In the genomic region with DNA sequence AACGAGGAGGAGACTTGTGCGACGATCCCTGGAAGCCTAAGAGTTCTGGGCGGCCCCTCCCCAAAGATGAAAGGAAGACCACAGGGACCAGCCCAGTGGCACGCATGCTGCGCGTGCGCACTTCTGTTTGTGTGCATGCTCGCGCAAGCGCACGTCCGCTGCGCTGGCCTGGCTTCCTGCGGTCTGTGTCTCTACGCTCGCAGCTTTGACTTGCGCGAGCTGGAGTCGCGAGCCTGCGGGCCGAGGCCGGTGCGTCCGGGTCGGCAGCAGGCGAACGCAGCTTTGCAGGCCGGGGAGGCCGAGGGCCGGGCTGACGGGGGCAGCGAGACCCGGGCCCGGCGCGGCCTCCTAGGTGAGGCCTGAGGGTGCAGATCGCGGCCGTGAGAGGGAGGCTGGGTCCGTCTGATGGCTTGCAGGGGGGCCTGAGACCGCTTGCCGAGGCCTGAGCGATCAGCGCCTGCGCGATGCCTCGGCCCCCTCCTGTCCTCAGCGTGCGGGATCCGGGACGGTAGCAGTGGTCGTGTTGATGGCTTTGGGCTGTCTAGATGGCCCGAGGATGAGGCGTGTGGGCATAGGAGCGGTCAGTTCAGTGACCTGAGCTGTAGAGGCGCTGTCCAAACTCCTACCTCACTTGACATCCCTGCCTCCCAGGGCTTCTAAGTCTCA, we compare ENCODE assay signal across 8 mouse cellular contexts. TPM values are rescaled to one million over a fixed set of nuclear protein-coding genes. Genes with fewer than 3 reads are reported as not detected.
DNase-seq lines count a peak whose midpoint lies in the region; ATAC-seq and TF ChIP-seq lines count a peak whose summit lies in the region.

A gene (plus strand): TSS at position 136 of the 666 bp plus-strand sequence.

- H3K9me3 ChIP-seq in E14TG2a.4 (ENCODE audit: low read length): no peaks in the 10 kb centered on the region
- H3K9me3 ChIP-seq in forebrain, embryonic 12.5 days: no peaks in the 10 kb centered on the region
- no peaks in the 10 kb centered on the region for H3K9me3 ChIP-seq in heart, postnatal 0 days (replicated peaks; ENCODE audit: control insufficient read depth, low read length)
- H3K9me3 ChIP-seq in liver, embryonic 16.5 days (replicated peaks; ENCODE audit: control insufficient read depth, low read length): no peaks in the 10 kb centered on the region
- H3K9me3 ChIP-seq in neural tube, embryonic 13.5 days: no peaks in the 10 kb centered on the region

- peaks cover 26% of the 10 kb centered on the region for H3K36me3 ChIP-seq in E14TG2a.4 (ENCODE audit: insufficient read depth, low read length)
- peaks cover 24% of the 10 kb centered on the region for H3K36me3 ChIP-seq in forebrain, embryonic 12.5 days (replicated peaks)
- peaks cover 31% of the 10 kb centered on the region for H3K36me3 ChIP-seq in heart, postnatal 0 days (replicated peaks; ENCODE audit: control insufficient read depth, insufficient read depth, low read length)
- no peaks in the 10 kb centered on the region for H3K36me3 ChIP-seq in liver, embryonic 16.5 days (ENCODE audit: control insufficient read depth, insufficient read depth)
- peaks cover 31% of the 10 kb centered on the region for H3K36me3 ChIP-seq in neural tube, embryonic 13.5 days
- no peaks in the 10 kb centered on the region for H3K36me3 ChIP-seq in testis, adult 2 months (ENCODE audit: control insufficient read depth, insufficient read depth, low read length)

- H3K9ac ChIP-seq in forebrain, embryonic 12.5 days: peak within 1 kb of the TSS; percentile 91
- peak within 1 kb of the TSS; percentile 86 for H3K9ac ChIP-seq in heart, postnatal 0 days (replicated peaks; ENCODE audit: low read depth, low read length)
- H3K9ac ChIP-seq in liver, embryonic 16.5 days (ENCODE audit: low read depth, low read length): peak within 1 kb of the TSS; percentile 76
- peak within 1 kb of the TSS; percentile 98 for H3K9ac ChIP-seq in neural tube, embryonic 13.5 days

- peak; percentile 72 for TF ChIP-seq POLR2A in testis, adult 2 months (IDR thresholded peaks at IDR 0.05; ENCODE audit: control insufficient read depth, low read depth, low read length)

- ATAC-seq in forebrain, embryonic 12.5 days (ENCODE audit: low FRiP score): peak; percentile 97
- ATAC-seq in heart, postnatal 0 days (ENCODE audit: insufficient read depth, low read depth): peak; percentile 99
- peak; percentile 93 for ATAC-seq in liver, embryonic 16.5 days (ENCODE audit: low read depth)
- ATAC-seq in neural tube, embryonic 13.5 days (ENCODE audit: low read depth): peak; percentile 97

- H3K27ac ChIP-seq in forebrain, embryonic 12.5 days: peak within 1 kb of the TSS; percentile 98
- peak within 1 kb of the TSS; percentile 92 for H3K27ac ChIP-seq in heart, postnatal 0 days (ENCODE audit: low read depth)
- peak within 1 kb of the TSS; percentile 82 for H3K27ac ChIP-seq in liver, embryonic 16.5 days (ENCODE audit: low read length)
- H3K27ac ChIP-seq in neural tube, embryonic 13.5 days (replicated peaks): peak within 1 kb of the TSS; percentile 99
- peak within 1 kb of the TSS; percentile 33 for H3K27ac ChIP-seq in testis, adult 2 months (ENCODE audit: control insufficient read depth, insufficient read depth, low read depth, low read length)

- peaks cover 12% of the 10 kb centered on the region; the same call in 1 of the 2 replicates for H3K27me3 ChIP-seq in E14TG2a.4 (ENCODE audit: insufficient read depth, low read length)
- H3K27me3 ChIP-seq in forebrain, embryonic 12.5 days: no peaks in the 10 kb centered on the region
- H3K27me3 ChIP-seq in heart, postnatal 0 days (ENCODE audit: control insufficient read depth, insufficient read depth, low read length): no peaks in the 10 kb centered on the region
- H3K27me3 ChIP-seq in liver, embryonic 16.5 days (ENCODE audit: control insufficient read depth, insufficient read depth, low read depth, low read length): no peaks in the 10 kb centered on the region
- no peaks in the 10 kb centered on the region for H3K27me3 ChIP-seq in neural tube, embryonic 13.5 days
- H3K27me3 ChIP-seq in testis, adult 2 months (ENCODE audit: control insufficient read depth, insufficient read depth, low read length): no peaks in the 10 kb centered on the region

- peak; percentile 71 for DNase-seq in c-Kit-positive CD71-positive TER-119-positive erythroid progenitor cells, embryonic 14.5 days (ENCODE audit: low spot score)
- DNase-seq in heart, postnatal 0 days (ENCODE audit: low spot score): peak; percentile 95
- DNase-seq in kidney, postnatal 4 days: peak; percentile 94 to 97

- peak within 1 kb of the TSS; percentile 79 for H3K4me2 ChIP-seq in forebrain, embryonic 12.5 days
- peak within 1 kb of the TSS; percentile 91 for H3K4me2 ChIP-seq in heart, postnatal 0 days (ENCODE audit: low read depth, low read length)
- peak within 1 kb of the TSS; percentile 69 for H3K4me2 ChIP-seq in liver, embryonic 16.5 days (ENCODE audit: low read depth, low read length)
- peak within 1 kb of the TSS; percentile 89 for H3K4me2 ChIP-seq in neural tube, embryonic 13.5 days

- peaks cover 14% of the 10 kb centered on the region for H3K4me1 ChIP-seq in E14TG2a.4 (replicated peaks; ENCODE audit: low read depth, low read length)
- H3K4me1 ChIP-seq in forebrain, embryonic 12.5 days: peaks cover 24% of the 10 kb centered on the region
- H3K4me1 ChIP-seq in heart, postnatal 0 days (ENCODE audit: control insufficient read depth, insufficient read depth): peaks cover 8% of the 10 kb centered on the region
- peaks cover 9% of the 10 kb centered on the region for H3K4me1 ChIP-seq in liver, embryonic 16.5 days (ENCODE audit: control insufficient read depth, low read depth, low read length)
- H3K4me1 ChIP-seq in neural tube, embryonic 13.5 days (replicated peaks): peaks cover 25% of the 10 kb centered on the region
- H3K4me1 ChIP-seq in testis, adult 2 months (ENCODE audit: control insufficient read depth, insufficient read depth, low read length): peaks cover 2% of the 10 kb centered on the region

- TF ChIP-seq CTCF in E14TG2a.4 (conservative IDR thresholded peaks at IDR 0.05; ENCODE audit: low read length): no peak
- peak; percentile 22 for TF ChIP-seq CTCF in heart, postnatal 0 days (IDR thresholded peaks at IDR 0.05; ENCODE audit: low read depth)
- peak; percentile 27; the same call in 1 of the 2 replicates for TF ChIP-seq CTCF in testis, adult 2 months (IDR thresholded peaks at IDR 0.05; ENCODE audit: control insufficient read depth, insufficient read depth, insufficient replicate concordance, low read depth, low read length)

- H3K4me3 ChIP-seq in E14TG2a.4 (replicated peaks; ENCODE audit: low read length): peak within 1 kb of the TSS; percentile 90
- peak within 1 kb of the TSS; percentile 92 for H3K4me3 ChIP-seq in forebrain, embryonic 12.5 days (replicated peaks)
- peak within 1 kb of the TSS; percentile 95 for H3K4me3 ChIP-seq in heart, postnatal 0 days (ENCODE audit: low read depth, low read length)
- peak within 1 kb of the TSS; percentile 77 for H3K4me3 ChIP-seq in liver, embryonic 16.5 days (ENCODE audit: low read depth, low read length)
- peak within 1 kb of the TSS; percentile 87 for H3K4me3 ChIP-seq in neural tube, embryonic 13.5 days
- peak within 1 kb of the TSS; percentile 72 for H3K4me3 ChIP-seq in testis, adult 2 months (ENCODE audit: control insufficient read depth, low read depth, low read length)

- TF ChIP-seq EP300 in heart, postnatal 0 days (IDR thresholded peaks at IDR 0.05; ENCODE audit: low read depth): no peak

- under 1% methylated on average over 58 of the region's 58 CpGs for WGBS in forebrain, embryonic 12.5 days
- under 1% methylated on average over 57 of the region's 58 CpGs for WGBS in heart, postnatal 0 days
- under 1% methylated on average over 58 of the region's 58 CpGs for WGBS in liver, embryonic 16.5 days (ENCODE audit: insufficient replicate concordance)
- WGBS in neural tube, embryonic 13.5 days: under 1% methylated on average over 58 of the region's 58 CpGs

RNA-seq across cellular contexts. Expression of the gene that starts here (rescaled TPM):
- 28.5 and 29.1 TPM in 2 replicates for polyA plus RNA-seq in forebrain, embryonic 12.5 days (2016; fragmentation: Nextera tagmentation; extraction: Ambion mirVana)
- total RNA-seq in heart, postnatal 0 days (2014; rRNA removed; ENCODE audit: low replicate concordance): 7.8 and 12.1 TPM in 2 replicates
- 3.6 and 4.0 TPM in 2 replicates for polyA plus RNA-seq in heart, postnatal 0 days (2015; fragmentation: Nextera tagmentation; extraction: Ambion mirVana)
- polyA plus RNA-seq in liver, embryonic 16.5 days (2015; fragmentation: Nextera tagmentation; extraction: Ambion mirVana): 2.0 and 2.1 TPM in 2 replicates
- 22.0 and 23.6 TPM in 2 replicates for polyA plus RNA-seq in neural tube, embryonic 13.5 days (2015; fragmentation: Nextera tagmentation; extraction: Ambion mirVana)
- polyA plus RNA-seq in testis, adult 2 months (2012; rRNA removed): 5.7 and 6.4 TPM in 2 replicates

Comparison
In these comparisons a context has a peak if more than half of its experiments do, and no peak if none do; other contexts are left out.
1. Peak in every context shown above with its lines: DNase-seq, ATAC-seq, H3K4me3 ChIP-seq and H3K27ac ChIP-seq.
2. H3K27ac ChIP-seq: peak in every context shown above with its lines; median percentile 99 in neural tube, embryonic 13.5 days; 98 in forebrain, embryonic 12.5 days; 92 in heart, postnatal 0 days; 82 in liver, embryonic 16.5 days; 33 in testis, adult 2 months.